Mouse (Mus musculus): ENCODE measurements at regions not wholly inside any gene's neighbourhood (a gene's known extent, or its start where the extent isn't known, plus 50 kb on each side); places are given as distances from the start of the nearest gene placed in this dataset.

- no peak for DNase-seq (ENCODE audit: low spot score in 2 of 2)
These were observed 54.4 kb upstream of the Ubr2 start for GRCm38 (mm10) chr17:47064592-47065306.

DNA sequence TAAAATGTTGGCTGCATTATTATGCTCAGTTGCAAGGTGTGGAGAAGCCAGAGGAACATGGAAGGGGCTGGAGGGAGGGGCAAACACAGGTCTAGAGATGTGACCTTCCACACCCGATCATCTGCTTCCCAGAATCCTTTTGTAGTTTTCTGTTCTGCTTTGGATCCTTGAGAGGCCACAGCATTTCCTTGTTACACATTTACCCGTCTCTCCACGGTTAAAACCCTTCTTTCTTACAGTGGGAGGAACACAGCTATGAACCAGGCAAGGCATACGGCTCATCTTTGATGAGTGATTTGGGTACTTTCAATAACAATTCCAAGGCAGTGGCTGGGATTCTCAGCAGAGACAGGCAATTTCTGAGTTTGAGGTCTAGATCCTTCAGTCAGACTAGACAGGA is 53.6 kb upstream of the Ubr2 start:
- DNase-seq (ENCODE audit: low spot score in 2 of 2), result no peak

DNA sequence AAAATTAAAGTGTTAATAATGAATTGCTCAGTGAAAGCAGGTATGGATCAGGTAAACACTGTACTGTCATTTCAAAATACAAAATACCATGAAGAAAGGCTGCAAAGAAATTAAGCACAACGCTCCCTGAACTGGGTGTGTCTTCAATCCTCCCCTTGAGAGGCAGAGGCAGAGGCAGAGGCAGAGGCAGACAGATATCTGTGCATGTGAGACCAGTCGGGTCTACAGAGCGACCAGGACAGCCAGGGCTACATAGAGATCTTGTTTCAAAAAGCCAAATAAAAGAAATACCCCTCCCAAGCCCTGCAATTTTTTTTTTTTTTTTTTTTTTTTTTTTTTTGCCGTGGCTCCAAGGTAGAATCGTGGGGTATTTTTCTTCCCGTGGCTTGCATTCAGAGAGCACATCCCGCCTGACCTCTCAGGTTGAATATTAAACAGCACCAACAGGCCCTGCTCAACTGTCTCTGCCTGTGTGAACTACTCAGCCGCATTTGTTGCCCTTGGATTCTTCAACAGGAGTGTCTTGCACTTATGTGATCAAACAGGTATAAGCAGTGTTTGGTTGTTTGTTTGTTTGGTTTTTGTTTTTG is 50.8 kb upstream of the Ubr2 start:
- no peak for DNase-seq (ENCODE audit: low spot score in 2 of 2)
